Mouse (Mus musculus): ENCODE results near the gene Gpr37l1.

DNA sequence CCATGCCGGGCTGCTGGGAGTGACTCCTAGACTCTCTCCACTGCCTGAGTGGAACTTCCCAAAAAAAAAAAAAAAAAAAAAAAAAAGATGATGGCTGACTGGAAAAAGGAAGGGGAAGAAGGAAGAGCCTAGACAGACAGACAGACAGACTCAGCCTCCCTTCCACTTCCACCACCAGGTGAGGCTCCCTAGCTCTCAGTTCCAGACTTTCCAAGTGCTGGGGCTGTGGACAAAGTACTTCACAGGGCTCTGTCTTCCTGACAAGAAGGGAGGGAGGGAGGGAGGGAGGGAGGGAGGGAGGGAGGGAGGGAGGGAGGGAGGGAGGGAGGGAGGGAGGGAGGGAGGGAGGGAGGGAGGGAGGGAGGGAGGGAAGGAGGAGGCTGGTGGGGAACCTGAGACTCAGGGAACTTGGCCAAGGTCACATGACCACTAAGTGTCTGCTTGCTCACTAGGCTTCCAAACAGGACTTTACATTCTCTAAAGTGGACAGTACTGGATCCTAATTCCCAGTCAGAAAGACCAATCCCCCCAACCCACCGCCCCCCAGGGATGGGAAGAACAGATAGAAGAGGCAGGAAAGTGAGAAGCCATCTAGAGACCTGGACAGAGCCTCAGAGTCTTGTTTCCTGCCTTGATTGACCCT lies 37.0 kb downstream of the Gpr37l1 start:
- TF ChIP-seq BHLHE40 (IDR thresholded peaks at IDR 0.05; ENCODE audit: low read depth, low read length), result peak; percentile 25; the same call in 1 of the 2 replicates
- no peak for TF ChIP-seq POLR2AphosphoS2 (IDR thresholded peaks at IDR 0.05; ENCODE audit: low read depth, low read length)
- no peak for TF ChIP-seq ZKSCAN1 (IDR thresholded peaks at IDR 0.05; ENCODE audit: borderline replicate concordance, low read depth, low read length)
- no peak for TF ChIP-seq CTCF (conservative IDR thresholded peaks at IDR 0.05 in 1 of 2, IDR thresholded peaks at IDR 0.05 in 1 of 2; ENCODE audit: low read depth in 2 of 2, low read length in 2 of 2)
- no peak for TF ChIP-seq MAX (IDR thresholded peaks at IDR 0.05; ENCODE audit: low read length)
- TF ChIP-seq MAFK (IDR thresholded peaks at IDR 0.05; ENCODE audit: insufficient replicate concordance, low read length), result no peak
- no peak for TF ChIP-seq HCFC1 (IDR thresholded peaks at IDR 0.05; ENCODE audit: low read depth, low read length)
- TF ChIP-seq RAD21 (IDR thresholded peaks at IDR 0.05; ENCODE audit: low read depth, low read length), result no peak
- no peak for TF ChIP-seq MXI1 (IDR thresholded peaks at IDR 0.05; ENCODE audit: low read depth, low read length)
- no peak for TF ChIP-seq TBP (conservative IDR thresholded peaks at IDR 0.05; ENCODE audit: low read depth, low read length)

Measured in CH12.LX (cell line).